ENCODE assay signal across 8 mouse cellular contexts in genomic region chr13:74399298-74399839, GRCm38 (mm10). TPM values are rescaled to one million over a fixed set of nuclear protein-coding genes. Genes with fewer than 3 reads are reported as not detected.
DNase-seq lines count a peak whose midpoint lies in the region; ATAC-seq and TF ChIP-seq lines count a peak whose summit lies in the region.

Ftl1-ps1 (plus strand) TSS chr13:74399694.

- TF ChIP-seq CTCF in E14TG2a.4 (conservative IDR thresholded peaks at IDR 0.05; ENCODE audit: low read length) = no peak

- WGBS in forebrain, embryonic 10.5 days = 12% methylated on average over 11 of the region's 11 CpGs
- WGBS in midbrain, embryonic 14.5 days = 12% methylated on average over 11 of the region's 11 CpGs

- peaks cover 26% of the 10 kb centered on the region for H3K4me1 ChIP-seq in E14TG2a.4 (replicated peaks; ENCODE audit: low read depth, low read length)
- peaks cover 9% of the 10 kb centered on the region for H3K4me1 ChIP-seq in forebrain, embryonic 10.5 days
- H3K4me1 ChIP-seq in midbrain, embryonic 14.5 days (ENCODE audit: control insufficient read depth, insufficient read depth, low read length) = no peaks in the 10 kb centered on the region

- no peak for ATAC-seq in midbrain, embryonic 14.5 days (ENCODE audit: low FRiP score, low TSS enrichment)

- no peaks in the 10 kb centered on the region for H3K9me3 ChIP-seq in E14TG2a.4 (ENCODE audit: low read length)
- H3K9me3 ChIP-seq in forebrain, embryonic 10.5 days = no peaks in the 10 kb centered on the region
- no peaks in the 10 kb centered on the region for H3K9me3 ChIP-seq in midbrain, embryonic 14.5 days (ENCODE audit: control insufficient read depth, low read length)

- peak; percentile 98 for DNase-seq in ZHBTc4 (ENCODE audit: low read depth, low spot score)
- peak; percentile 17 for DNase-seq in forebrain, embryonic 10.5 days (ENCODE audit: extremely low spot score, low spot score)
- no peak for DNase-seq in heart, postnatal 4 days
- no peak for DNase-seq in layer of hippocampus, postnatal 36 days
- DNase-seq in midbrain, embryonic 14.5 days = no peak
- DNase-seq in spleen, adult 18-20 months = no peak
- DNase-seq in cerebellum, adult 9-11 months = no peak

- peak within 1 kb of the TSS; percentile 76 for H3K4me3 ChIP-seq in E14TG2a.4 (replicated peaks; ENCODE audit: low read length)
- peak within 1 kb of the TSS; percentile 11; the same call in 1 of the 2 replicates for H3K4me3 ChIP-seq in forebrain, embryonic 10.5 days
- no peak within 1 kb of the TSS for H3K4me3 ChIP-seq in midbrain, embryonic 14.5 days (replicated peaks; ENCODE audit: low read depth, low read length)

- H3K27me3 ChIP-seq in E14TG2a.4 (ENCODE audit: insufficient read depth, low read length) = peaks cover 12% of the 10 kb centered on the region
- no peaks in the 10 kb centered on the region for H3K27me3 ChIP-seq in forebrain, embryonic 10.5 days (ENCODE audit: poor library complexity, severe bottlenecking)
- no peaks in the 10 kb centered on the region for H3K27me3 ChIP-seq in midbrain, embryonic 14.5 days (ENCODE audit: control insufficient read depth, insufficient read depth, low read length)

- H3K27ac ChIP-seq in forebrain, embryonic 10.5 days = no peak within 1 kb of the TSS
- no peak within 1 kb of the TSS for H3K27ac ChIP-seq in midbrain, embryonic 14.5 days (replicated peaks; ENCODE audit: low read depth, low read length)

- H3K9ac ChIP-seq in midbrain, embryonic 14.5 days (replicated peaks; ENCODE audit: low read length) = no peak within 1 kb of the TSS

- H3K4me2 ChIP-seq in midbrain, embryonic 14.5 days (ENCODE audit: low read length) = peak within 1 kb of the TSS; percentile 19; the same call in 1 of the 2 replicates

- no peaks in the 10 kb centered on the region for H3K36me3 ChIP-seq in E14TG2a.4 (ENCODE audit: insufficient read depth, low read length)
- H3K36me3 ChIP-seq in forebrain, embryonic 10.5 days (replicated peaks) = no peaks in the 10 kb centered on the region
- H3K36me3 ChIP-seq in midbrain, embryonic 14.5 days (ENCODE audit: control insufficient read depth, insufficient read depth, low read length) = no peaks in the 10 kb centered on the region

RNA-seq across cellular contexts. Expression of gene Ftl1-ps1, which starts in this region (rescaled TPM):
- 77.3 and 88.6 TPM in 2 replicates for polyA plus RNA-seq in forebrain, embryonic 10.5 days (2016; fragmentation: Nextera tagmentation; extraction: Ambion mirVana)
- 100 to 1,000 TPM; 317 to 366 TPM for total RNA-seq in heart, postnatal 4 days (2021)
- total RNA-seq in layer of hippocampus, postnatal 36 days (2021) = 100 to 1,000 TPM; 149 to 151 TPM
- 95.1 and 98.2 TPM in 2 replicates for polyA plus RNA-seq in midbrain, embryonic 14.5 days (2014; fragmentation: Nextera tagmentation; extraction: Ambion mirVana)

Comparison
In these comparisons a context has a peak if more than half of its experiments do, and no peak if none do; other contexts are left out.
1. DNase-seq: peak in ZHBTc4 (single experiment) and forebrain, embryonic 10.5 days (single experiment); none in heart, postnatal 4 days (single experiment), layer of hippocampus, postnatal 36 days (0 of 2), midbrain, embryonic 14.5 days (single experiment), spleen, adult 18-20 months (0 of 2) and cerebellum, adult 9-11 months (single experiment).